Mouse (Mus musculus) skeletal muscle tissue, adult 2 months (tissue): ENCODE data around the gene Tfpi2.

ENCODE experiments used
- DNase-seq: peaks from one replicate; pipeline ENCODE4 v3.0.0-alpha.2; 2012; ENCODE audit warnings: low read depth, low spot score

Tfpi2 gene

DNA sequence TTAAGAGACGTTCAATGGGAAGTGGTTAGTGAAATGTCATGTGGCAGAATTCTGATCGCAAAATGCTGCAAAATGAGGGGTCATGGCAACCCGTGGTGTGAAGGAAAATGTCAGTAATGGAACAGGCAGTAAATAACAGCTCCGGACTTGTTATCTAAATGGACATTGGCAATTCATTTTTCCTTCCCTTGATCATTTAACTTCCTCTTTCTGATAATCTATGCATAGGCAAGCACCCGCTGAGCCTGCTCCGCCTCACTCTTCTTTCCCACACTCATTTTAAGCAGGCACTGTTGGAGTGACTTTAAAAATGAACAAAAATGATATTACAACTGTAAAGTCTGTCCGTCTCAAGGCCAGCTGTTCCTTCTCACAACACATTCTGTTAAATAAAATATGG, 72.7 kb downstream of the Tfpi2 start:
- no peak for DNase-seq
